Mouse (Mus musculus) midbrain, embryonic 12.5 days (tissue): ENCODE data around the gene Smpdl3b. TPM values are rescaled to one million over a fixed set of nuclear protein-coding genes. Genes with fewer than 3 reads are reported as not detected.

Experiments used
- ATAC-seq: fragments of 200-750 bp; cut with Nextera tagmentation; 2 replicates; pipeline ENCODE4 v1.8.0; 2017; ENCODE audit warnings: low read depth, moderate TSS enrichment, moderate library complexity; ENCODE audit not compliant: low FRiP score
- H3K27ac ChIP-seq: fragments of 300-500 bp; sonication (generic); replicated peaks from 2 replicates; pipeline ENCODE4 v1.5.1; 2016; ENCODE audit warnings: mild to moderate bottlenecking
- H3K27me3 ChIP-seq: fragments of 300-500 bp; sonication (generic); 2 replicates; pipeline ENCODE4 v1.6.1; 2016; ENCODE audit warnings: mild to moderate bottlenecking
- H3K36me3 ChIP-seq: fragments of 300-500 bp; sonication (generic); 2 replicates; pipeline ENCODE4 v1.6.1; 2016
- H3K4me1 ChIP-seq: fragments of 300-500 bp; sonication (generic); 2 replicates; pipeline ENCODE4 v1.6.1; 2016
- H3K4me2 ChIP-seq: fragments of 300-500 bp; sonication (generic); replicated peaks from 2 replicates; pipeline ENCODE4 v1.6.1; 2016; ENCODE audit warnings: mild to moderate bottlenecking, moderate library complexity
- H3K4me3 ChIP-seq: fragments of 300-500 bp; sonication (generic); 2 replicates; pipeline ENCODE4 v1.5.1; 2016; ENCODE audit warnings: mild to moderate bottlenecking
- H3K9ac ChIP-seq: fragments of 300-500 bp; sonication (generic); replicated peaks from 2 replicates; pipeline ENCODE4 v1.6.1; 2016; ENCODE audit warnings: mild to moderate bottlenecking, moderate library complexity
- H3K9me3 ChIP-seq: fragments of 300-500 bp; sonication (generic); 2 replicates; pipeline ENCODE4 v1.6.1; 2016; ENCODE audit warnings: mild to moderate bottlenecking
- WGBS: fragments of 180-500 bp; shearing (Covaris S2); methylation state at CpG from one replicate; pipeline ENCODE4 v1.1.7; 2016; 5-methylcytosine and 5-hydroxymethylcytosine counted together
- polyA plus RNA-seq: library from polyadenylated mRNA; unstranded; fragments of >200 nt; fragmentation: Nextera tagmentation; extraction: Ambion mirVana; gene quantifications from 2 replicates; pipeline ENCODE4 v1.2.1, GENCODE M21; 2016

Gene Smpdl3b
- polyA plus RNA-seq, 1 experiment from 2014 or later: 1.1 TPM

GRCm38 (mm10) chr4:132718251-132718650, 38.8 kb downstream of the Smpdl3b start:
- Histone ChIP-seq H3K27ac (no peak overlapping the region), H3K4me2 (no peak overlapping the region), H3K4me1 (no peaks in the 10 kb centered on the region), H3K9ac (no peak overlapping the region), H3K4me3 (no peak overlapping the region), H3K9me3 (no peaks in the 10 kb centered on the region), H3K27me3 (no peaks in the 10 kb centered on the region), H3K36me3 (peaks cover 67% of the 10 kb centered on the region)
- ATAC-seq: no peak
- 91% methylated on average over 1 of the region's 1 CpGs for WGBS

GRCm38 (mm10) chr4:132713181-132713580, 43.9 kb downstream of the Smpdl3b start:
- H3K4me2 ChIP-seq: no peak overlapping the region
- H3K4me1 ChIP-seq: no peaks in the 10 kb centered on the region
- ATAC-seq: no peak
- 94% methylated on average over 7 of the region's 7 CpGs for WGBS
- H3K9ac ChIP-seq: no peak overlapping the region
- H3K36me3 ChIP-seq: peaks cover 69% of the 10 kb centered on the region
- H3K4me3 ChIP-seq: no peak overlapping the region
- no peak overlapping the region for H3K27ac ChIP-seq
- H3K9me3 ChIP-seq: no peaks in the 10 kb centered on the region
- H3K27me3 ChIP-seq: no peaks in the 10 kb centered on the region

- WGBS: 97% methylated on average over 8 of the region's 8 CpGs
- no peak for ATAC-seq
These were observed 50.2 kb downstream of the Smpdl3b start for GRCm38 (mm10) chr4:132706885-132707284.

GRCm38 (mm10) chr4:132702076-132702475, 55.0 kb downstream of the Smpdl3b start:
- no peak overlapping the region for H3K27ac ChIP-seq
- H3K4me3 ChIP-seq: no peak overlapping the region
- H3K4me1 ChIP-seq: no peaks in the 10 kb centered on the region
- no peak for ATAC-seq
- peaks cover 71% of the 10 kb centered on the region for H3K36me3 ChIP-seq
- H3K9me3 ChIP-seq: no peaks in the 10 kb centered on the region
- H3K9ac ChIP-seq: no peak overlapping the region
- no peaks in the 10 kb centered on the region for H3K27me3 ChIP-seq
- 95% methylated on average over 5 of the region's 5 CpGs for WGBS
- no peak overlapping the region for H3K4me2 ChIP-seq

More at GRCm38 (mm10) chr4:132706885-132707284, 50.2 kb downstream of the Smpdl3b start:
- Histone ChIP-seq H3K27me3 (no peaks in the 10 kb centered on the region), H3K4me1 (no peaks in the 10 kb centered on the region), H3K27ac (no peak overlapping the region), H3K9ac (no peak overlapping the region), H3K4me3 (no peak overlapping the region), H3K9me3 (no peaks in the 10 kb centered on the region), H3K4me2 (no peak overlapping the region), H3K36me3 (peaks cover 85% of the 10 kb centered on the region)

GRCm38 (mm10) chr4:132693366-132693765, 63.7 kb downstream of the Smpdl3b start:
- ATAC-seq: no peak
- no peak overlapping the region for H3K4me2 ChIP-seq
- no peak overlapping the region for H3K9ac ChIP-seq
- H3K9me3 ChIP-seq: no peaks in the 10 kb centered on the region
- WGBS: 95% methylated on average over 3 of the region's 3 CpGs
- no peaks in the 10 kb centered on the region for H3K27me3 ChIP-seq
- no peak overlapping the region for H3K27ac ChIP-seq
- H3K4me1 ChIP-seq: no peaks in the 10 kb centered on the region
- H3K36me3 ChIP-seq: peaks cover 64% of the 10 kb centered on the region
- no peak overlapping the region for H3K4me3 ChIP-seq

- no peak for ATAC-seq
- H3K36me3 ChIP-seq: peaks cover 51% of the 10 kb centered on the region
- no peak overlapping the region for H3K27ac ChIP-seq
- H3K27me3 ChIP-seq: no peaks in the 10 kb centered on the region
- no peak overlapping the region for H3K4me2 ChIP-seq
- 86% methylated on average over 2 of the region's 2 CpGs for WGBS
- H3K9ac ChIP-seq: no peak overlapping the region
- H3K4me1 ChIP-seq: no peaks in the 10 kb centered on the region
- no peaks in the 10 kb centered on the region for H3K9me3 ChIP-seq
- H3K4me3 ChIP-seq: no peak overlapping the region
These were observed 67.4 kb downstream of the Smpdl3b start for GRCm38 (mm10) chr4:132689634-132690033.

Other genes with a start within 250 kb of the Smpdl3b start
- 11.7 TPM in 2 replicates for gene Sesn2, start 246.8 kb downstream of the Smpdl3b start, polyA plus RNA-seq
- gene Atpif1, start 223.6 kb downstream of the Smpdl3b start, polyA plus RNA-seq: 1,144 and 1,189 TPM in 2 replicates
- 176 and 189 TPM in 2 replicates for gene Dnajc8, start 221.7 kb downstream of the Smpdl3b start, polyA plus RNA-seq
- 0.50 and 0.68 TPM in 2 replicates for gene Ptafr, start 193.2 kb downstream of the Smpdl3b start, polyA plus RNA-seq
- gene Eya3, start 118.3 kb downstream of the Smpdl3b start, polyA plus RNA-seq: 24.8 and 27.6 TPM in 2 replicates
- gene Xkr8, start 24.7 kb downstream of the Smpdl3b start, polyA plus RNA-seq: 3.6 and 5.5 TPM in 2 replicates
- 111 and 123 TPM in 2 replicates for gene Rpa2, start 11.1 kb upstream of the Smpdl3b start, polyA plus RNA-seq
- 1.1 and 1.3 TPM in 2 replicates for gene Themis2, start 39.1 kb upstream of the Smpdl3b start, polyA plus RNA-seq
- 59.8 and 67.1 TPM in 2 replicates for gene Ppp1r8, start 85.9 kb upstream of the Smpdl3b start, polyA plus RNA-seq
- 99.1 and 99.2 TPM in 2 replicates for gene Stx12, start 127.3 kb upstream of the Smpdl3b start, polyA plus RNA-seq
- 32.1 and 35.3 TPM in 2 replicates for gene Fam76a, start 165.3 kb upstream of the Smpdl3b start, polyA plus RNA-seq
- 0.08 and 0.12 TPM in 2 replicates for gene Fgr, start 216.8 kb upstream of the Smpdl3b start, polyA plus RNA-seq